Mouse (Mus musculus) cerebellum, postnatal 10 days (tissue): ENCODE measurements around the gene Kcnq1.

Experiments used
- DNase-seq, 2 experiments: peaks; one replicate each; pipeline ENCODE4 v3.0.0; 2021; ENCODE audit warnings: mixed read lengths in 2 of 2

Gene Kcnq1

DNA sequence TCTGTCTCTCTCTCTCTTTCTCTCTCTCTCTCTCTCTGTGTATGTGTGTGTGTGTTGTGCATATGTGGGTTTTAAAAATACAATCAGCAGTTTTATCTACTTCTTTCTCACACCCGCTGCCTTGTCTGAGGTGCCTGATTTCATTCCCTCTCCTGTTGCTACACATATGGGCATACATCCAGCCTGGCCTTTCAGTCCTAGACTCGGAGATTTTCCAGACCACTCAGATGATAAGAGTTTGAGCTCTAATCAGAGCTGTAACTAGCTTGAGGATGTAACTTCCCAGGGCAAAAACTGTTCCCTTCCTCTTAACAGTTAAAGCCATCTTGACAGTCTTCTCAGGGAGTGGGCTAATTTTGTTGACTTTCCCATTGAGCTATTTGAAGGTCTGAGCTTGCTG, 265.2 kb downstream of the Kcnq1 start:
- DNase-seq = no peak

GRCm38 (mm10) chr7:143373265-143373664, 267.1 kb downstream of the Kcnq1 start:
- no peak for DNase-seq

GRCm38 (mm10) chr7:143375945-143376344, 269.8 kb downstream of the Kcnq1 start:
- no peak for DNase-seq

GRCm38 (mm10) chr7:143380466-143381073, 274.4 kb downstream of the Kcnq1 start:
- DNase-seq = no peak

- DNase-seq = peak; percentile 34 to 46
These were observed 280.5 kb downstream of the Kcnq1 start for GRCm38 (mm10) chr7:143386632-143387031.

DNA sequence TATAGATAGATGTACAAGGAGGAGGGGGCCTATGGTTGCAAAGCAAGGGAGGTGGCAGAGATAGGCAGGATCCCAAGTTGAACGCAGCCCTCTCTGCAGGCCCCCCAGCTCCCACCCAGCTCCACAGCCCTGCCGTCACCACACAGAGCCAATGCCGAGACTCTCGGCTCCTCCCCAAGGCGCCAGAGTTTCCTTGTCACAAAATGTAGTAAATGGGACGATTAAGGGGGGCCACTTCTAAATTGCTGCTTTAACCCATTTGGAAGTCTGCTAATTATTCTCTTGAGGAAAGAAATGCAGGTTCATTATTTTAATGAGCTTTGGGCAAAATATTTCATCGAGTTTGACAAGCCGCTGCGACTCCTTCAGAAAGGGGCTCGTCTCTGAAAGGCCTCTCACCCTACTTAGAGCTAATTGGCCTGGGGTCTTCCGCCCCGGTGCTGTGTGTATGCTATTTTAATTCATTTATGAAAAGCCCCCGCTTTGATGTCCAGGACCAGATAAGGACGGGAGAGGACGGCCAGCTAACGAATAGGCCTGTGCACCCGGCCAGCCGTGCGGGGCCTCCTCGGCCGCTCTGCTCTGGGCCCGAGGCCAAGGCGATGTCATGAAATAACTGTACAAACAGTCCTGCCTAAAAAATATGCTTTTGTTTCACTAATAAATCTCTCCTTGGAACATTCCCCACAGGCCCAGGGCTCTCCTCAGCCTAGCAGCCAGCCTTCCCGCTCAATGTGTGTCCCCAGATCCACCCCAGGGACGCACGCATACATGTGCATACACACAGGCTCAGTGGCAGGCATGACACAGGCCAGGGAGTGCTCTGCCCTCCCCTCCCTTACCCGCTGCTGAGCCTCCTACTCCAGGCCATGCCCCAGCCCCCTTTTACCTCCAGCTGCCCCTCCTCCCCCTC, 282.9 kb downstream of the Kcnq1 start:
- DNase-seq = peak; percentile 64 to 74

GRCm38 (mm10) chr7:143389860-143390259, 283.7 kb downstream of the Kcnq1 start:
- peak; percentile 93 to 95 for DNase-seq

DNA sequence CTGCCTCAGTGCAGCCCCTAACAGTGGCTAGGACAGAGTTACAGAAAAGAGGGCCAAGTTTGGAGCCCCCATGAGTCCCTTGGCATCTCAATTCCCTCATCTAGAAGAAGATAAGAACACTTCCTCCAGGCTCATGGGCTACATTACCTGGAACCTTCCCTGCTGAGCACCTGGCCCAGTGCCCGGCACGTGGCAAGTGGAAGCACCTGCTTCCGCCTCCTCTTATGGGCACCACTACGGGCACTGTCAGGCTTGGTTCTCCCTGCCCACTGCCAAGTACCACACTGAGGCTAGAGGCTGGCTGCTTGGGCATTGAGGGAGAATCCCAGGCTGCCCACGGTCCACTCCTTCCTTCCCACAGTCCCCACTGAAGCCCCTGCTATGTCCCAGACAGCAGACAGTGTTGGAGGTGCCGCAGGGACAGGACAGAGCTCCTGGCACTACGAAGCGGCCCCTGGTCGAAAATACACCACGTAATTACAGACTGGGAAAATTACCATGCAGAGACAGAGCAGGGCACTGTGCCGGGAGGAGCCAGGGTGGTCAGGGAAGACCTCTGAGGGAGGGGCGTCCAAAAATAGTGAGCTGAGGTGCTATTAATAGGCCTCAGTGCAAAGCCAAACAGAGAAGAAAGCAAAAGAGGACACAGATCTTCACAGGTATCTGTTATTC, 284.3 kb downstream of the Kcnq1 start:
- DNase-seq = peak; percentile 98

GRCm38 (mm10) chr7:143395113-143395563, 289.0 kb downstream of the Kcnq1 start:
- DNase-seq = no peak

DNA sequence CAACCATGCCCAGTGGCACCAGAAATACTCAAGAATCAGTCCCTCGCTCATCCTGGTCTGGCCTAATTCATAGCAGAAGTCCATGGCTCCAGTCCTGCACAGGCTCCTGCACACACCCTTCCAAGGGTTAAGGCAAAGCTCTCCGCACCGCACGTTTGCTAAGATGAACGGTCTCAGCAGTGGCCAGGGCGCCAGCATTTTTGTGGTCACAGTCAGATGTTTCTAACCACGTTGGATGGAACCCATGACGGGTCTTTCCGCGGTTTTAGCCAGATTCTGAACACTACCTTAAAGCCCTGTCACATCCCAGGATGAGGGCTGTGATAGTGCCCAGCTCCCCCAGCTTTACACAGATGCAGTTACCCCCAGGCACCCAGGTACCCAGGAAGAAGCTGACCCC, 293.6 kb downstream of the Kcnq1 start:
- DNase-seq = no peak

- no peak for DNase-seq
These were observed 294.4 kb downstream of the Kcnq1 start for GRCm38 (mm10) chr7:143400599-143400998.

DNA sequence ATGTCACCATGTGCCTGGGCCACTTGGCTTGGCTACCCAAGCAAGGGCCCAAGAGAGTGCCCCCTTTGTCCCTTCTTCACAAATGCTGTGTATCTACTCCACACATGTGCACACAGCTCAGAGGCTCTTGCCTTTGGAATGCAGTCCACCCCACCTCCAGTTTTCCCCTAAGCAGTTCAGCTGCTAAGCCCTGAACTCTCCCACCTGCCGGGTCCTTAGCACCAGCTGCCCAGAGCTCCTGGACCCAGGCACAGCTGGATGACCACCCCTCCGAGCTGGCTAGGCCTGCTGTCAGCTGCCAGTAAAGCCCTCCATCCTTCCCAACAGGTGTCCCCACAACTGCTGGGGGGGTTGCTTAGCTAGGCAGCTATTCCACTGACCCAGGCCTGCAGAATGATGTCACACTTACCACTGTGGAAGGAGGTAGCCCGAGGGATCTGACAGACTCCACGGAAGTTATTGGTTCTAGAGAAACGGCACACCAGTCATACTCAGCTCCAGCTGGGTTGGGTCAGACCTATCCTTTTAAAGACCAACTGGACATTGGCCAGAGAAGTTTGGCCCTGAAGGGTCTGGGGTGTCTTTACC, 295.4 kb downstream of the Kcnq1 start:
- DNase-seq = no peak

DNA sequence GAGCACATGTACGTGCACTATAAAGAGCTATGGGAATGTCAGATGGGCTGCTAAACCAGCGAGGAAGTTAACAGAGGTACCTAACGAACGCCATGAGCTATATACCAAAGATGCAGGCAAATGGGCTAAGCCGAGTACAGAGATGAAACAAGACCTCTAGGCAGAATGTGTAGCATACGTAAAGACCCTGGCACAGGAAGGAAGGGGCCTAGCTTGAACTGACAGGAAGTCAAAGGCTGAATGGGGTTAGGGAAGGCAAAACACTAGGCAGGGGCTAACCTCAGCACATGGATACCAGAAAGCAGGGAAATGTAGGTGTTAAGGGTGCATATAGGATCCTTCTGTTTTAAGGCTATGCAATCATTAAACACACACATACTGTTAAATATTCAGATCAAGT, 298.1 kb downstream of the Kcnq1 start:
- no peak for DNase-seq

GRCm38 (mm10) chr7:143407931-143408501, 301.9 kb downstream of the Kcnq1 start:
- DNase-seq = no peak

GRCm38 (mm10) chr7:143408615-143409021, 302.5 kb downstream of the Kcnq1 start:
- peak in 1 of 2 experiments; percentile 49 for DNase-seq

GRCm38 (mm10) chr7:143412606-143413005, 306.4 kb downstream of the Kcnq1 start:
- DNase-seq = no peak

GRCm38 (mm10) chr7:143415070-143415469, 308.9 kb downstream of the Kcnq1 start:
- DNase-seq = no peak

DNA sequence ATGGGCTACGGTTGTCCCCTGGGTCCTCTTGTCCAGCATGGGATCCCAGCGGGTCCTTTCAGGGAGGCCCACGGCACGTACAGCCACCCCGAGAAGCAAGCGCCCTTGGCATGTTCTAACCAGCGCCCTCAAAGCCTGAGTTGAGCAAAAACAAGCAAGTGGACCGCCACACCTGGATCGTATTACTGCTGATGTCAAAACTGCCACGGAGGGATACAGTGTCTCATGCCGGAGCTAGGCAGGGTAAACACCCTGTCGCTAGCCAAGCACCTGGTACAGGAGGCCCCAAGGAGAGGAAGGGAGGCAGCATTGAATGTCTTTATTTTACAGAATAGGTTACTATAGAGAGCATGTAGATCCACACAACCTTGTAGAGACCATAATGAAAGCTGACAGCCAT, 310.2 kb downstream of the Kcnq1 start:
- no peak for DNase-seq

GRCm38 (mm10) chr7:143417875-143418274, 311.7 kb downstream of the Kcnq1 start:
- DNase-seq = no peak

- no peak for DNase-seq
These were observed 313.5 kb downstream of the Kcnq1 start for GRCm38 (mm10) chr7:143419585-143420160.

DNA sequence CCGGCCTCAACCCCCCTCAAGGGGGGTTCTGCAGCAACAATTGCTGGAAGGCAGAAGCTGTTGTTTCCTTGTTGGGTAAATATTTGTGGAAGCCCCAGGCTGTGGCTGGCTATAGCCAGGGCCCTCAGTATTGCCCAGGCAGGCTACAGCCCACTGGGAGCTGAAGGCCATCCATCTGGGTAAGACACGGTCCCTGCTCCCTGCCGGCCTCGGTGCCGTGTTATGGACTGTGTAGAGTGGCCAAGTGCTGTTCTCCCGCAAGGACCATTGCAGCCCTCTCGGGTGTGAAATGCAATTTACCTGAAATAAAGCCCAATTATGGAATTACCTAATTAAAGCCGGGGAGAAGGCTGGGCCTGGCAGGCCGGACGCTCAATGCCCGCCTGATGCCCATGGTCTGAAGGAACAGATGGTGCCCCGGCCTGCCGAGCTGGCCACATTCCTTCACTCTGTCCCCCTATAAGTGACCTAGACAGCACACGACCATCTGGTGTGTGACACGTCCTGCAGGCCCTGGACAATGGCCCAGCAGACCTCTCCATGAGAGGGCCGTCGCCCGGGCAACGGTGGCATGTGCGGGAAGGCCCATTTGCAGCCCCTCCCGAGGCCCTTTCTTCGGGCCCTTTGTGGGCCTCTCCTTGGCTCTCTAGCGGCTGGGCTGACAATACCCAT, 322.1 kb downstream of the Kcnq1 start:
- DNase-seq = peak; percentile 94 to 97
